Mouse (Mus musculus): ENCODE results near the gene Mul1. TPM values are rescaled to one million over a fixed set of nuclear protein-coding genes. Genes with fewer than 3 reads are reported as not detected.

The Mul1 gene
- polyA plus RNA-seq, 1 experiment from 2014 or later: 19.7 TPM

DNA sequence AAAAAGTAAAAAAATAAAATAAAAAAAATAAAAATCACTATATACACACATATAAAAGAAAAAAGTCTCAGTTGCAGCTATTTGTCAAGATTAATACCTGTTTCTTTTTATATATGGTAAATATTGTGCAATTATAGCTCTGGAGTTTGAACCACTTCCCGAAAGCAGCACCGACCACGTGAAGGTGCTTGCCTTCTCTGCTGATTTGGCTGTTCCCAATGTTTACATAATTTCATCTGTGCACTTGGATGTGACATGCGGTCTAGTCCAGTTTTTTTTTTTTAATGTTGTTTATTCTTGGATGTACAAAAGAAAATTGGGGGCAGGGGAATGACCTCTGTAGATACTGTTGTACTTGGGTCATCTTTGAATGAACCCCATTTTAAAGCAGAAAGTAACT is 22.6 kb downstream of the Mul1 start:
- 47% methylated on average over 4 of the region's 4 CpGs for WGBS
- no peak overlapping the region for H3K4me3 ChIP-seq
- H3K27ac ChIP-seq (replicated peaks): no peak overlapping the region
- H3K4me1 ChIP-seq: peaks cover 57% of the 10 kb centered on the region
- DNase-seq (ENCODE audit: low spot score): no peak
- H3K36me3 ChIP-seq (replicated peaks): no peaks in the 10 kb centered on the region
- H3K27me3 ChIP-seq (replicated peaks; ENCODE audit: low read depth, poor library complexity, severe bottlenecking): peaks cover 100% of the 10 kb centered on the region
- H3K9me3 ChIP-seq: no peaks in the 10 kb centered on the region

DNA sequence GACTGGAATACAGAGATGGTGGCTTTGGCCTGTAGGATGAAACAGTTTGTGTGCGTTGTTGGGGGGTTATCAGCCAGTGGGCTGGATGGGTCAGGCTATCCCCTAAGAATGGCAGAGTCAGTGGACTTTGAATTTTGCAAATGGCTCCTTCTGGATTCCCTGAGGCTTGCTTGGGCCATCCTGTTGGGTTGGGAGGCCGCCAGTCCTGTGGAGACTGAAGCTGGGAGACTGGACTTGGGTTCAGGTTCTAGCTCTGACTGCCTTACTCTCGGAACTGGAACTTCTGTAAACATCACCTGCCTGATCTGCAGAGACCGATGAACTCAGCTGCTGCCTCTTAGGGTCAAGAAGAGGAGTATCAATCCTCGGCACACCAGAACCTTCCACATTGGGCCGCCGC is 23.7 kb downstream of the Mul1 start:
- H3K27me3 ChIP-seq (replicated peaks; ENCODE audit: low read depth, poor library complexity, severe bottlenecking): peaks cover 97% of the 10 kb centered on the region
- 73% methylated on average over 7 of the region's 7 CpGs for WGBS
- H3K9me3 ChIP-seq: no peaks in the 10 kb centered on the region

DNA sequence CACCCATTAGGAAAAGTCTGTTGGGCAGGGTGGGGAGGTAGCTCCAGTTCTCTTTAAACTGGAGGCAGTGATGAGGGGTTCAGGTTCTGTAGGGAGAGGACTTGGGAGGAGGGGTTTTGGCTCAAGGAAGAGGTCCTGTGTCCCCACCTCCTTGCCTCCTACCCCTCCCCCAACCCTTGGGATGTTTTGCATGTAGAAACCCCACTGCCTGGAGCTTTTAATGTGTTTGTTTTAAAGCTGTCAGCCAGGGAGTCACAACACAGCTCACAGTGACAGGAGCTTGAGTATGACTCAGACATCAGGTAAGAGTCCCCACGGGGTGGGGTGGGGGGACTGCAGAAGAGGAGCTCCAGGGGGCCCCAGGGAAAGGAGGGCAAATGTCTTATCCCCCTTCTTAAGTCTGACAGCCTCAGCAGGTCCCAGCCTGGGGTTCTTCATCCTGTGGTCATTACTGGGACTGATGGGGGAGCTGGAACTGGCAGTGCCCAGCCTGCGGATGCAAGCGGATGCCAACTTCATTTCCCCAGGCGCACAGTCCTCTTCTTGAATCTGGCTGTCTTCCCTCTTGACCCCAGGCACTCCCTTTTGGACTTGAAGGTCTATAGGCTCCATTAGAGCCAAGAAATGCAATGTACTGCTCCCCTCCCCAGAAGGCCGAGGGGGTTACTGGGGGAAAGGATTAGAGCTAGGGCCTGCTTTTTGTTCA is 24.4 kb downstream of the Mul1 start:
- no peak for DNase-seq (ENCODE audit: low spot score)
- Histone ChIP-seq H3K4me1 (peaks cover 59% of the 10 kb centered on the region), H3K4me3 (no peak overlapping the region), H3K36me3 (replicated peaks) (no peaks in the 10 kb centered on the region), H3K27me3 (replicated peaks; ENCODE audit: low read depth, poor library complexity, severe bottlenecking) (peaks cover 94% of the 10 kb centered on the region), H3K9me3 (no peaks in the 10 kb centered on the region), H3K27ac (replicated peaks) (no peak overlapping the region)
- WGBS: 48% methylated on average over 5 of the region's 5 CpGs

More for the DNA sequence above, 23.7 kb downstream of the Mul1 start:
- H3K4me1 ChIP-seq: peaks cover 59% of the 10 kb centered on the region
- no peak for DNase-seq (ENCODE audit: low spot score)
- no peak overlapping the region for H3K27ac ChIP-seq (replicated peaks)
- no peak overlapping the region for H3K4me3 ChIP-seq
- H3K36me3 ChIP-seq (replicated peaks): no peaks in the 10 kb centered on the region

DNA sequence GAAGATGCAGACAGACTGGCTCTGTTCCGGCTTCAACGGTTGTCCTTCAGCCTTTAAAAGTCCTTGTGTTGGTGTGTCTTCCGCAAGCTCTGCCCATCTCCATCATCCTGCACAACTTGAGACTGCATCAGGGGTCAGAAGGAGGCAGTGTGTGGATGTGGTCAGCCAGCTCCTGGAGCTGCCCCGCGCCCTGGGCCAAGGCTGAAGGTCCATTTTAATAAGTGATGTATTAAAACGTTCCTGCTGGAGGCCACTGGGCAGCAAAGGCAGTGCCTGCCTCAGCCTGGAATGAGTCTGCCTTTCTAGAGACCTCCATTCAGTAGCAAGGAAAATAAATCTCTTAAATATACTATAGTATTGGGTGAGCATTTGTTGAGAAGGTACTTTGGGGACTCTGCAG is 25.3 kb downstream of the Mul1 start:
- Histone ChIP-seq H3K9me3 (no peaks in the 10 kb centered on the region), H3K27me3 (replicated peaks; ENCODE audit: low read depth, poor library complexity, severe bottlenecking) (peaks cover 94% of the 10 kb centered on the region), H3K36me3 (replicated peaks) (no peaks in the 10 kb centered on the region), H3K27ac (replicated peaks) (no peak overlapping the region), H3K4me1 (peaks cover 59% of the 10 kb centered on the region), H3K4me3 (no peak overlapping the region)
- WGBS: 75% methylated on average over 6 of the region's 6 CpGs
- DNase-seq (ENCODE audit: low spot score): no peak

DNA sequence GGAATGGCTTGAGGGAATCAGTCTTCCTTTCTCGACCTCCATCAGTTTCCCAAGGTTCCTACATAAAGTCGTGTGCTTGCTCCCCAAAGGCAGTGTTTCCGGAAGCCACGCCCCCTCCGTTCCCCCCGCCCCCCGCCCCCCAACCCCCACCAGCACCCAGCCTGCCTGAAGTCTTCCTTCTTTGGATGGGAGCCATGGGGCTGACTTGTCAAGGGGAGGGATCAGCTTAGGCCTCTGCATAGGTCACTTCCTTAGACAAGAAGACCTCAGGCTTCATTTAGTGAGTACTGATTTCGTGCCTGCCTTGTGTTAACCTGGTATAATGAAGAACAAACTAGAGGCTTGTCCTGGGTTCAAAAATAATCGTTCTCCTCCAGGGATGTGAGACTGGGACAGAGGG is 26.4 kb downstream of the Mul1 start:
- no peak overlapping the region for H3K4me3 ChIP-seq
- peaks cover 94% of the 10 kb centered on the region for H3K27me3 ChIP-seq (replicated peaks; ENCODE audit: low read depth, poor library complexity, severe bottlenecking)
- WGBS: 25% methylated on average over 9 of the region's 9 CpGs

DNA sequence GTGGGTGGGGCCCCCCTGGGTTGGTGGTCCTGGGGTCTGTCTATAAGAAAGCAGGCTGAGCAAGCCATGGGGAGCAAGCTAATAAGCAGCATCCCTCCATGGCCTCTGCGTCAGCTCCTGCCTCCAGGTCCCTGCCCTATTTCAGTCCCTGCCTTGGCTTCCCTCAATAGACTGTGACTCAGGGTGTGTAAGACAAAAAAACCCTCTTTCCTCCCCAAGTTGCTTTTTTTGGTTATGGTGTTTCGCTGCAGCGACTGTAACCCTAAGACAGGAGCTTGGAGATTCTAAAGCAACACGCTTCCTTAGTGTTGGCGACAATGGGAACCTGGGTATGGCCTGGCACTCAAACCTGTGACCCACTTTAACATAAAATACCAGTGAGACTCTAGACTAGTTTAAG is 27.0 kb downstream of the Mul1 start:
- WGBS: 93% methylated on average over 5 of the region's 5 CpGs
- H3K27ac ChIP-seq (replicated peaks): no peak overlapping the region
- H3K4me3 ChIP-seq: no peak overlapping the region
- H3K9me3 ChIP-seq: no peaks in the 10 kb centered on the region
- peaks cover 52% of the 10 kb centered on the region for H3K4me1 ChIP-seq
- no peak for DNase-seq (ENCODE audit: low spot score)
- H3K27me3 ChIP-seq (replicated peaks; ENCODE audit: low read depth, poor library complexity, severe bottlenecking): peaks cover 94% of the 10 kb centered on the region
- no peaks in the 10 kb centered on the region for H3K36me3 ChIP-seq (replicated peaks)

More for the DNA sequence above, 26.4 kb downstream of the Mul1 start:
- no peaks in the 10 kb centered on the region for H3K36me3 ChIP-seq (replicated peaks)
- H3K27ac ChIP-seq (replicated peaks): no peak overlapping the region
- no peak for DNase-seq (ENCODE audit: low spot score)
- no peaks in the 10 kb centered on the region for H3K9me3 ChIP-seq
- H3K4me1 ChIP-seq: peaks cover 57% of the 10 kb centered on the region

DNA sequence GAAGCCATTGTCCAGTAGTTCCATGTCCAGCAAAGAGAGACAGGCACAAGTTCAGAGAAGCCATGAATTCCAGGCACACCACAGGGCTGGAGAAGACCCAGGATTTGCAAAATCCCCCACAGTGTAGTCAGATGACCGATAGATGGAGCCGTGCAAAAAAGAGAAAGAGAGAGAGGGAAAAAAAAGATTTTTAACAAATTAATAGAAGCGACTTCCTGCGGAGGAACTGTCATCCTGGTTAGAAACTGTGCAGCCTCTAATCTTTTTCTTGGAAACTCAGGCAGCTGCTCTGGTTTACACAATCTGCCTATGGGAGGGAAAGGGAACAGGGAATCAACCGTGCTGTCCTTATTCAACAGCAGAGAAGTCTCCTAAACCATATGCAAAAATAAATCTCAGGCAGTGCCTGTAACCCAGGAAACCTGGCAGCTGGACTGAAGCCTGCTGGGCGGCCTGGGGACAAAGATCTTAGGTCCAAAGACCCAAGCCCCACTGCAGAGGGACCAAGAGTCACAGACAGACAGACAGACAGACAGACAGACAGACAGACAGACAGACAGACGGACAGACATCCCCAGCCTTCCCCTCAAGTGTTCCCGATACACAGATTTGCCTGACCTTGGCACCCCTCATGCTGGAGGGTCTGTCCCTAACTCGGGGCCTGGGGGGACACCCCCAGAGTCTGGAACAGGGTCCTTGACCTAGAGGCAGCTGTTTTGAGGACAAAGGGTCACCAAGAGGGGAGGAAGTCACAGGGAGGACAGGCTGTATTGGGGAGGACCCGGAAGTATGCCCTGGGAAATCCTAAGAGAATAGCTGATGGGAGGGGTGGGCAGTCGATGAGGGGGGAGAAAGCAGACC is 28.7 kb downstream of the Mul1 start:
- H3K4me3 ChIP-seq: peak overlapping the region; percentile 44
- peak overlapping the region; percentile 77 for H3K27ac ChIP-seq (replicated peaks)
- peaks cover 94% of the 10 kb centered on the region for H3K27me3 ChIP-seq (replicated peaks; ENCODE audit: low read depth, poor library complexity, severe bottlenecking)
- peaks cover 48% of the 10 kb centered on the region for H3K4me1 ChIP-seq
- no peaks in the 10 kb centered on the region for H3K36me3 ChIP-seq (replicated peaks)
- peak; percentile 35 for DNase-seq (ENCODE audit: low spot score)
- 3% methylated on average over 11 of the region's 11 CpGs for WGBS
- no peaks in the 10 kb centered on the region for H3K9me3 ChIP-seq

DNA sequence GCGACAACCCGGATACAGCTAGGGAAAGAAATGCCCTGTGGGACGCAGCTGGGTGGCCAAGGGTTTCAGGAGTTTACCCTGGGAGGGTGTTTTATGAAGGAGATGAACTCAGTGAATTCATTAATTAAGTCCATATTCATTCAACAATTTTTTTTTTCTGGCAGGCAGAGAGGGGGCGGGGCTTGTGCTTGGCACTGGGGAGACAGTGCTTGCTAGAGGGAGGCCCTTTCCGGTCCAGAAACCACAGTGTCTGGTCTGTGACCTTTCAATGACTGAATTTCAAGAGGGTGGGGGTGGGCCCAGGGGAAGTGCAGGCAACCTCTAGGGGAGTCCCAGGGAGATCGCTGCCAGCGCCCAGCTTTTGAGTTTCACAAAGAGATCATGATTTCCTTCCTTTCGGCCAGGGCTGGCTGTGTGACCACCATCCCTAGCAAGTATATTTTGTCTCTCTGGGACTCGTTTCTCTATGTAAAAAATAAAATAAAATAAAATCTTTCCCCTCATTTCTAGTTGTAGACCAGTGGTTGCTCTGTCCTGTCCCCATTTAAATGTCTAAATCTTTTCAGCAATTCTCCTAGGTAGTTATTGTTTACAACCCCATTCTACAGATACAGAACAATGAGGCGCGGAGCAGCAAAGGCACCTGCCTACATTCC is 29.5 kb downstream of the Mul1 start:
- Histone ChIP-seq H3K27me3 (replicated peaks; ENCODE audit: low read depth, poor library complexity, severe bottlenecking) (peaks cover 91% of the 10 kb centered on the region), H3K4me3 (peak overlapping the region; percentile 44), H3K4me1 (peaks cover 46% of the 10 kb centered on the region), H3K36me3 (replicated peaks) (no peaks in the 10 kb centered on the region), H3K9me3 (no peaks in the 10 kb centered on the region), H3K27ac (replicated peaks) (peak overlapping the region; percentile 77)
- peak; percentile 67 for DNase-seq (ENCODE audit: low spot score)
- 2% methylated on average over 11 of the region's 11 CpGs for WGBS

DNA sequence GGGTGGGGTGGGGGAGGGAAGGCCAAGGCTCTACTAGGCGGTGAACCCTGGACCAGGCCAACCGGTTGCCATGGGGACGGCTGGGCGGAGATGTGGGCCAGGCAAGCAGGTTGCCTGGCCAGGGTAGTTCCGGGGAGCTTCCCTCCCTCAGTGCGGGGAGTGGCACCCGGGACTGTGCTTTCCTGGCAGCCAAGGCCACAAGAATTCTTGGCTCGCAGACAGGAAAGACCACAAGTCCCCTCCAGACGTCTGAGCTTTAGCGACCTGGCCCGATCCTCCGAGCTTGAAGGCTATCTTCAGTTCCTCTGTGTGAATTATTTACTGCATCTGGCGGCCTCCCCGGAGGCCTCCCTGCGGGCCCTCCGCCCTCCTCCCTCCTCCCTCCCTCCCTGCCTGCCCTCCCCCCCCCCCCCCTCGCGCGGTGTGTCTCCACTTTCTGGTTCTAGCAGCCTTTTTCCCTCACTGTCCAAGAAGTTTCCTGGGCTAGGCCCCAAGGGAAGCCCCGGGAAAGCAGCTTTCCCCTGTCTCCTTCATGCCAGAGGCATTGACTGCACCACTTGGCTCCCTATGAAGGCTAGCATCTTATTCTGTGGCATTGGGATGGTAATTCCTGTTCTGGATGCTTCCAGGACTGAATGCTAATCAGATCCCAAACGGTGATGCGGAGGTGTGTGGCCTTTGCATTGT is 30.3 kb downstream of the Mul1 start:
- H3K27me3 ChIP-seq (replicated peaks; ENCODE audit: low read depth, poor library complexity, severe bottlenecking): peaks cover 87% of the 10 kb centered on the region
- H3K4me1 ChIP-seq: peaks cover 48% of the 10 kb centered on the region
- peak; percentile 82 for DNase-seq (ENCODE audit: low spot score)
- peak overlapping the region; percentile 59 for H3K27ac ChIP-seq (replicated peaks)
- H3K36me3 ChIP-seq (replicated peaks): no peaks in the 10 kb centered on the region
- under 1% methylated on average over 21 of the region's 22 CpGs for WGBS
- H3K9me3 ChIP-seq: no peaks in the 10 kb centered on the region
- peak overlapping the region; percentile 44 for H3K4me3 ChIP-seq

DNA sequence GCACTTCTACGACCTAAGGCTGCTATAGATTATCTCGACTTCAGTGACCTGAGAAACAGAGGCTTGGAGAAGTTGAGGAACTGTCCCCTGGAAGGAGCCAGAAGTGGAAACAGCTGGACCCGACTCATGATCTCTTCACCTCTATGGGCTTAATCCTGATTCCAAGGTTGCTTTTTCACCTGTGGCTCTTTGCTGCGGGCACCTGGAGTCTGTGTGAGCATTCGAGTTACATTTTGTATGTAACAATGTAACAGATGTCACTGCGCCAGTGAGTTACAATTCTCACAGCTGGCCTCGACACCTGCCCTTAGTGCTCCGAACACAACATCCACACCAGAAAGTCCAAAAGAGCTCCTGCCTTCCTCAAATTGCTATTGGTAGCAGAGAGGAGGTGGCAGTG is 31.0 kb downstream of the Mul1 start:
- Histone ChIP-seq H3K4me1 (peaks cover 48% of the 10 kb centered on the region), H3K27me3 (replicated peaks; ENCODE audit: low read depth, poor library complexity, severe bottlenecking) (peaks cover 81% of the 10 kb centered on the region), H3K4me3 (no peak overlapping the region), H3K27ac (replicated peaks) (no peak overlapping the region), H3K36me3 (replicated peaks) (no peaks in the 10 kb centered on the region), H3K9me3 (no peaks in the 10 kb centered on the region)
- no peak for DNase-seq (ENCODE audit: low spot score)
- 33% methylated on average over 8 of the region's 8 CpGs for WGBS

DNA sequence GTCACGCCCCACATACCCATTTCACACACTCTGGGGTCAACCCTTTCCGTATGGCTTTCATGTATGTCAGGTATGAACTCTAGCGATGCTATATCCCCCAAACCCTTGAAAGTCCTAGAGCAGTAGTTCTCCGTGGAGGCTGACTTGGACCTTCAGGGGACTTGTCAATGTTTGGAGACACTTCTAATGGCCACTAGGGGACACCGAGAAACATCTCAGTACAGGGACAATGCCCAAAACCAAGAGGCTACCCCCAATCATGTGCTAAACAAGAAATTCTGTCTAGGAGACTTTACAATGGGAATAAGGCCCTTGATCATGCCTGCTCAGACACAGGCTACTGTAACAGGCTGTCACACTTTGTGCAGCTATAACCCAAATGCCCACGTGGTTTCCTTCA is 32.2 kb downstream of the Mul1 start:
- no peaks in the 10 kb centered on the region for H3K9me3 ChIP-seq
- H3K36me3 ChIP-seq (replicated peaks): no peaks in the 10 kb centered on the region
- H3K4me1 ChIP-seq: peaks cover 45% of the 10 kb centered on the region
- DNase-seq (ENCODE audit: low spot score): no peak
- peaks cover 68% of the 10 kb centered on the region for H3K27me3 ChIP-seq (replicated peaks; ENCODE audit: low read depth, poor library complexity, severe bottlenecking)
- WGBS: 71% methylated on average over 6 of the region's 6 CpGs
- H3K4me3 ChIP-seq: no peak overlapping the region
- no peak overlapping the region for H3K27ac ChIP-seq (replicated peaks)

DNA sequence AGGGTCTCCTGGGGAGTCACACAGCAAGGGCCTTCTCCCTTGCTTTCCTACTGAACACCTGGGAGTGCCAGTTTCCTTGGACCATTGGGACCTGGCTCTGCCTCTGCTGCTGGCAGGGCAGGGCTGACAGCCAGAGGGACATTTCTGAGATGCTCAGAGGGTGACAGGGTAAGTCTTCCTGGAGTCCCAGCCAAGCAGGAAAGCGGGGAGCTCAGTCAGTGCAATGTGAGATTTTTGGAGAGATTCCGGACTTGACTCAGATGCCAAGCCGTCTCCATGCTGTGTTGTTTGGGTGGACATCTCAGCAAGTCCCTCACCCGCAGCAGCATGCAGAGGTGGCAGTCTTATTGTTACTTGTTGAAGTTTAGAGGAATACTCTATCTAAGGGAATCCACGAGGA is 33.0 kb downstream of the Mul1 start:
- Histone ChIP-seq H3K36me3 (replicated peaks) (no peaks in the 10 kb centered on the region), H3K27ac (replicated peaks) (no peak overlapping the region), H3K27me3 (replicated peaks; ENCODE audit: low read depth, poor library complexity, severe bottlenecking) (peaks cover 61% of the 10 kb centered on the region), H3K4me1 (peaks cover 42% of the 10 kb centered on the region), H3K9me3 (no peaks in the 10 kb centered on the region), H3K4me3 (no peak overlapping the region)
- WGBS: 88% methylated on average over 5 of the region's 5 CpGs
- DNase-seq (ENCODE audit: low spot score): no peak
